Mouse (Mus musculus) small intestine, adult 2 months (tissue): Measurements from ENCODE around the gene Gimap3.

ENCODE experiments used
- CTCF ChIP-seq: fragments of 200-500 bp; IDR thresholded peaks from 2 replicates; pipeline ENCODE4 v1.5.1; 2012; ENCODE audit warnings: low read depth, mild to moderate bottlenecking, control low read depth, inconsistent platforms, low read length, moderate library complexity, mixed read lengths; ENCODE audit not compliant: insufficient replicate concordance, insufficient read length; ENCODE audit errors: extremely low read depth
- POLR2A ChIP-seq: fragments of 200-500 bp; IDR thresholded peaks from 2 replicates; pipeline ENCODE4 v1.6.1; 2012; ENCODE audit warnings: low read depth, mild to moderate bottlenecking, control low read depth, inconsistent platforms, low read length, moderate library complexity

DNA sequence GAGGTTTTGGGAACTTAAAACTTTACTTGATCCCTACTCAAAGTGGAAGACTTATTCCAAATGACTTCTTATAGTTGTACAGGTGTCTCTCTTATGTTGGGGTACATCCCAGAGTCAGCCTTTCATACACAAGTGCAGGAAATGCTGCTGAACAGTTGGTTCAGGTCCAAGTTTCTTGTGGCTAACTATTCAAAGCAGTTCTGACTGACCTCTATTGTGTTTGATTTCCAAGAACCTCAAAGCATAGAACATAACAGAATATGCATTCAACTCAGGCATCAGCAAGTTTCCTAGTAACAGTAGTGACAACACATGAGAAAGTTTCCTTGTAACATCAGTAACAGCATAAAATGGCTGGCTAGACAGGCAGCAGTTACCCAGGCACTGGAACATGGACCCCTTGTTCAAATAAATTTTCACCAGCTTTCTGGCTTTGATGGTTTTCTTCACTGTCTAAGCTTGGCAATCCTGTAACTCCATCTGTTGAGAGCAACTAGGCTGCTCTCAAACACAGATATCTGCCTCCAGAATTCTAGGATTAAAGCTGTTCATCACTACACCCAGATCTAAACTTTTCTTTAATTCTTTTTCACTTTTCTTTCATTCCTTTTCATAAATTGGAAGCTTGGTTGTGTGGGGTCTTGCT, 32.9 kb upstream of the Gimap3 start:
- TF ChIP-seq POLR2A (no peak), CTCF (no peak)
